Mouse (Mus musculus) E14TG2a.4 (cell line): ENCODE data around the gene Fgf4.
A peak's percentile ranks its signal among the peaks of the same experiment; 100 is the strongest.
"Not testable (repeated sequence)": the region's sequence is repeated elsewhere in the genome, so short reads cannot be mapped to it uniquely, and the experiment has no call there.

ENCODE experiments used
- H3K27me3 ChIP-seq: 2 replicates; pipeline ENCODE4 v1.6.1; 2014; ENCODE audit warnings: low read length, control low read depth; ENCODE audit not compliant: insufficient read depth
- H3K36me3 ChIP-seq: 2 replicates; pipeline ENCODE4 v1.6.1; 2014; ENCODE audit warnings: low read length, control low read depth; ENCODE audit not compliant: insufficient read depth
- H3K4me1 ChIP-seq: replicated peaks from 2 replicates; pipeline ENCODE4 v1.6.1; 2014; ENCODE audit warnings: low read depth, low read length, control low read depth
- H3K4me3 ChIP-seq: replicated peaks from 2 replicates; pipeline ENCODE4 v1.5.1; 2014; ENCODE audit warnings: mild to moderate bottlenecking, low read length
- H3K9me3 ChIP-seq: 2 replicates; pipeline ENCODE4 v1.6.1; 2014; ENCODE audit warnings: low read length, control low read depth
- CTCF ChIP-seq: conservative IDR thresholded peaks from 2 replicates; pipeline ENCODE4 v1.5.1; 2014; ENCODE audit warnings: low read length
- NANOG ChIP-seq: IDR thresholded peaks from 2 replicates; pipeline ENCODE4 v1.6.1; 2014; ENCODE audit warnings: borderline replicate concordance, low read length, mixed read lengths
- POU5F1 ChIP-seq: IDR thresholded peaks from 2 replicates; pipeline ENCODE4 v1.6.1; 2014; ENCODE audit warnings: low read length, borderline replicate concordance

Gene Fgf4

DNA sequence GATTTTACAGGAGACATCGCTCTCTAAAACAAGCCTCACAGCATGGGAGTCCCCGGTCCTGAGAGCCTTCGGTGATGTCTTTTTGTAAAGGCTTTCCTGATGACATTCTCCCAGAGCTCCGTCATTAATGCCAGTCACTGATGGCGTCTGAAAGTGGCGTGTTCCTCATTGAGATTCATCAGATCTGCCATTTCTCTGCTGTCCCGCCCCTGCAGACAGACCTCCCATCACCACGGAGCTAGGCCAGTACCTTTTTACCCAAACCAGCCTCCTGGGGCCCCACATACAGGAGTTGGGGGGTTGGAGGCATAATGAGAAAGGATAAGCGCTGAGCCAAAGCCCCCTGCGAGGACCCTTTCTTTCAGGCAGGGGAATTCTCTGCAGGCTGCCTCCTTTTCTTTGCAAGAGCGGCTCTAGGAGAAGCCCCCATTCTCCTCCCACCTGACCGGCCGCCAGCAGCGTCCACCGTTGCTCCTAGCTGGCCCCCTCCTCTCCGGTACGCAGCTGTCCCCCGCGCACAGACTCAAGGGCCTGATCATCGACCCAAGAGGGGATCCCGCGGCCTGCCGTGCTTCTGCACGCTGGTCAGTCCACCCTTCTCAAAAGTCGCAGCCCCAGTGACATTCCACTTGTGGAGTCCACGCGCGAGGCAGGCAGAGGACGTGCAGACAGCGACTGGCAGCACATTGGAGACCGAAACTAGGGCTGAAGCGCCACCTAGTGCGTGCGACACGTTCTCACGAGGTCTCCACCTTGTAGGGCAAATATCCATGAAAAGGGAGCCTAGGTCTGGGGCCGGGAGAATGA is 48.3 kb downstream of the Fgf4 start:
- Histone ChIP-seq H3K36me3 (peaks cover 17% of the 10 kb centered on the region), H3K9me3 (no peaks in the 10 kb centered on the region), H3K4me3 (peak overlapping the region; percentile 79), H3K4me1 (peaks cover 71% of the 10 kb centered on the region), H3K27me3 (peaks cover 35% of the 10 kb centered on the region)
- TF ChIP-seq POU5F1 (no peak), NANOG (no peak), CTCF (peak; percentile 29)

DNA sequence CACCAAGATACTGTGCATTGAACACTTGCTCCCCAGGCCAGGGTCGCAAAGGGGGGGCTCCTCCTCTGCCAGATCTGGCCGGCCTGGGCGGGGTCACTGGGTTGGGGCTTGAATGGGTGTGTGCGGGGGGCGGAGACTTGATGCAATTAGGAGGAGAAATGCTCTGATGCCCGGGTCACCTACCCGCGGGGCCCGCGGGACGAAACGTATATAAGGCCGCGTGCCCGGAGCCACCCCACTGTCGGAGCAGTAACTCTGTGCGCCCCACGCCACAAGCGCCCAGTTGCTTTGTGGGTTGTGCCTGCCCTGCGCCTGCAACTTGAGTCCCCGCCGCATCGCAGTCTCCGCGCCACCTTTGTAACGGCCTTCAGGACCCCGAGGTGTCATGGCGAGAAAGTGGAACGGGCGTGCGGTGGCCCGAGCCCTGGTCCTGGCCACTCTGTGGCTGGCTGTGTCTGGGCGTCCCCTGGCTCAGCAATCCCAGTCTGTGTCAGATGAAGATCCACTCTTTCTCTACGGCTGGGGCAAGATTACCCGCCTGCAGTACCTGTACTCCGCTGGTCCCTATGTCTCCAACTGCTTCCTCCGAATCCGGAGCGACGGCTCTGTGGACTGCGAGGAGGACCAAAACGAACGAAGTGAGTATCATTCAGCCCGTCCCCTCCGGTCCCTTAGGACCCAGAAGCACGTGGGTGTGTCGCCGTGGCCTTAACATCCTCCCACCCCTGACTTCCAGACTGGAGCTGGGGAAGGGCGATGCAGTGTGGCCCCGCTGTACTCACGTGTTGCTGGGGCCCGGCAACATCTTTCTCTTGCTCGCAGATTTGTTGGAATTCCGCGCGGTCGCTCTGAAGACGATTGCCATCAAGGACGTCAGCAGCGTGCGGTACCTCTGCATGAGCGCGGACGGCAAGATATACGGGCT is 49.4 kb downstream of the Fgf4 start, which contains the start of gene Fgf15:
TSS of gene Fgf15 (plus strand) at position 238 of the 925 bp plus-strand sequence.
- Histone ChIP-seq H3K36me3 (peaks cover 22% of the 10 kb centered on the region), H3K4me1 (peaks cover 82% of the 10 kb centered on the region), H3K27me3 (peaks cover 35% of the 10 kb centered on the region), H3K4me3 (peak within 1 kb of the TSS; percentile 79), H3K9me3 (no peaks in the 10 kb centered on the region)
- TF ChIP-seq CTCF (no peak), POU5F1 (no peak), NANOG (no peak)

DNA sequence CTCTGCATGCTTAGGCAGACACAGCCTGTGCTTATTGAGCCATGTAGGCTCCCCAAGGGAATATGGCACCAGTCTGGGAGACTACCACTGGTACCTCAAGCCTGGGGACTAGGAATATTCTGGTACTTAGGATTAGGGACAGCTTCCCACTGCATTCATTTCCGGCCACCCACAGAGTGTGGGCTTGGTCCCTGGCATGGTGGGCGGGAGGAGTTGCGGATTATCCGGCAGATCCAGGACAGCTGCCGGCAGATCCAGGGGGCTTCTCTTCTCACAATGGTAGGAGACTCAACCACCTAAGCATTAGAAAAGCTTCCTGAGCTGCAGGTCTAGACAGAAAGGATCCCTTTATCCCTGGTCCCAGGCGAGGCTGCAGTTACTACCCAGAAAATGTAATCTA is 51.3 kb downstream of the Fgf4 start:
- TF ChIP-seq NANOG (no peak; the same call in 1 of the 2 replicates), POU5F1 (no peak), CTCF (no peak)
- H3K4me1 ChIP-seq = peaks cover 90% of the 10 kb centered on the region
- H3K36me3 ChIP-seq = peaks cover 22% of the 10 kb centered on the region
- H3K27me3 ChIP-seq = peaks cover 35% of the 10 kb centered on the region
- no peaks in the 10 kb centered on the region for H3K9me3 ChIP-seq
- H3K4me3 ChIP-seq = peak overlapping the region; percentile 79

DNA sequence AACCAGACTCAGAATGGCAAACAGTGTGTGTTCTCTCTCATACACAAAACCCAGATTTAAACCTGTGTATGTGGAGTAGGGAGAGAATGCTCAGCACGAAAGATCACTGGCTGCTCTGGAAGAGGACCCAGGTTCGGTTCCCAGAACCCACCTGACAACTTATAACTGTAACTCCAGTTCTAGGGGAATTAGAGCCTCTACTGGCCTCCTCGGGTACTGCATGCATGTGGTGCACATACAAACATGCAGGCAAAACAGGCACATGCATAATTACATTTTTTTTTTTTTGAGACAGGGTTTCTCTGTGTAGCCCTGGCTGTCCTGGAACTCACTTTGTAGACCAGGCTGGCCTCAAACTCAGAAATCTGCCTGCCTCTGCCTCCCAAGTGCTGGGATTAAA is 58.3 kb downstream of the Fgf4 start:
- peaks cover 61% of the 10 kb centered on the region for H3K4me1 ChIP-seq
- not testable (repeated sequence) for H3K9me3 ChIP-seq

DNA sequence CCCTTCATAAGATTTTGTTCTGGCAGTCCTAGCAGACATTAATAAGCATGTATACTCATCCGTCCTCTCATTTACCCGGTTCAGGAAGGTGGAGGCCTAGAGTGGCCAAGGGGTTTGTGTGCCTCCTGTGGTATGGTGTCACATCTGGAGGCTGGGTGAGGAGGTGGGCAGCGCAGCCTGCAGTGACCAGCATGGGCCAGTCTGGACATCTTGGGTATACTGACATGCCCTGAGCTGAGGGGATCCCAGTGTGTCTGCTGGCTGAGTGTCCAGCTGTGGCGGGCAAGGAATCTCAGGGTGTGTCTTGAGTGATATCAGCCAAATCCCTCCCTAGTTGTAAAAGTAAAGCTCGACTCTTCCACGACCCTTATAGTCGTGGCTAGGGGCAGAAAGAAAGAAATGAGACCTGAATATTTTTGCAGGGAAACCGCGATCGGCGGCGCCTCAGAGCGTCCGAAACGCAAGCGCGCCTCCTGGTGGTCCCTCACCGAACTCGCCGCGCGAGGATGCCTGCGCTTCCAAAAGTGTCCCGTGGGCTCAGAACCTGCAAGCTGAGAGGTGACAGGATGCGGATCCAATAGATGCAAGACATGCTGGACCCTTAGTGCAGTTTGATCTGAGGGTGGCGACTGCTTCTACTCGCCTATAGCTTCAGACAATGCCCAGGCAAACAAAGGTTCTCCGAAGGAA is 59.7 kb downstream of the Fgf4 start:
- H3K4me1 ChIP-seq = peaks cover 48% of the 10 kb centered on the region
- no peak for TF ChIP-seq NANOG
- TF ChIP-seq CTCF = peak; percentile 65
- no peaks in the 10 kb centered on the region for H3K27me3 ChIP-seq
- no peaks in the 10 kb centered on the region for H3K9me3 ChIP-seq
- no peak overlapping the region for H3K4me3 ChIP-seq
- no peaks in the 10 kb centered on the region for H3K36me3 ChIP-seq

More for the DNA sequence above, 58.3 kb downstream of the Fgf4 start:
- H3K4me3 ChIP-seq, H3K36me3 ChIP-seq, H3K27me3 ChIP-seq: not testable (repeated sequence)
- TF ChIP-seq CTCF = peak; percentile 67

DNA sequence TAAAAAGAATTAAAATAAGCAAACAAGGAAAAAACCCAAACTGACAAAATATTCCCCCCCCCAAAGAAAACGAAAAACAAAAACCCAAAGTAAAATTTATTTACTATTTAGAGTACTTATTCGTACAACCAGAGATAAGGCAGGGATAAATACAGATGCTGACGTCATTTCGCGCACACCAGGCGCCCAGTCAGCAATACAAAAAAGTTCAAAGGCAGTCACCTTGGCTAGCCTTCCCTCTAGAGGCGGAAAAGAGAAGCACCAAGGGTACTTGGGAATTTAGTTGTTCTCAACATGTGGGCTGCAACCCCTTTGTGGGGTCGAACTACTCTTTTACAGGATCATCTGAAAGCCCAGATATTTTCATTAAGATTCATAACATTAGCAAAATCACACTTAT is 60.6 kb downstream of the Fgf4 start:
- Histone ChIP-seq H3K27me3 (no peaks in the 10 kb centered on the region), H3K36me3 (no peaks in the 10 kb centered on the region), H3K4me3 (no peak overlapping the region), H3K9me3 (no peaks in the 10 kb centered on the region), H3K4me1 (peaks cover 39% of the 10 kb centered on the region)
- TF ChIP-seq NANOG = no peak
- TF ChIP-seq CTCF = peak; percentile 54

DNA sequence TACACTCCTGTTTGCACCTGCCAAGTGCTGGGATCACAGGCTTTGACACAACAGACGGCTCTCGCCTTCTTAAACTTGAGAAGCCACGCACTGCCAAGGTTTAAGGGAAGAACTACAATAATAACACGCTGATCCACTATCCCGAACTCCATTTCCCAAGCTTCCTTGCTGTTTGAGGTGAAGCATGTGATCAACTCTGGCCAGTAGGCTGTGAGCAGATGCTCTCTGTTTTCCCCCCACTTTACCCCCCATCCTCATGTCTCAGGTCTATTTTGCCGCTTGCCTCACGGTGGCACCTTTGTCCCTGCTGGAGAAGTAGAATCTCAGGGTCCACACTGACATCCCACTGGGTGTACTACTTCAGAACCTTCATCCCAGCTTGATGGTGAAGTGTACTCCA is 61.5 kb downstream of the Fgf4 start:
- Histone ChIP-seq H3K4me1 (peaks cover 35% of the 10 kb centered on the region), H3K36me3 (no peaks in the 10 kb centered on the region), H3K9me3 (no peaks in the 10 kb centered on the region), H3K4me3 (peak overlapping the region; percentile 11; the same call in 1 of the 2 replicates), H3K27me3 (no peaks in the 10 kb centered on the region)
- no peak for TF ChIP-seq CTCF
- no peak for TF ChIP-seq NANOG
- no peak for TF ChIP-seq POU5F1

DNA sequence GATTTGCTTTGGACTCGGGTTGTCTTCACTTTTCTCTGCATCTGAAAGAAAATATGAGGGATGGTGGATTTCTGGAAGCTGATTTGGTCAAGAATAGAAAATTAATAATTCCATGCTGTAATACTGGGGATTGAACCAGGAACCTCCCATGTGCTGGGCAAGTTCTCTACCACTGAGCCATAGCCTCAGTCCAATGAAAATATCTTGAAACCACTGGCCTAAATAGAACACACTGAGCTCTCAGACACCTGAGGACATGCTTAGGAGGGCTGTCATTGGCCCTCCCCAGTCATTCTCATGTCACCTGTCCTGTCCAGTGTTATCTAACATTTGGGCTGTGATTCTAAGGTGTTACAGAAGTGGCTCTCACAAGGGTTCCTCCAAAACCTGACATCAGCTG is 64.0 kb downstream of the Fgf4 start:
- H3K9me3 ChIP-seq = no peaks in the 10 kb centered on the region
- no peak overlapping the region for H3K4me3 ChIP-seq
- no peaks in the 10 kb centered on the region for H3K27me3 ChIP-seq
- no peaks in the 10 kb centered on the region for H3K36me3 ChIP-seq
- no peak for TF ChIP-seq POU5F1
- no peak for TF ChIP-seq NANOG
- no peak for TF ChIP-seq CTCF
- peaks cover 50% of the 10 kb centered on the region for H3K4me1 ChIP-seq
